Mouse (Mus musculus): ENCODE measurements around the gene Wdr1.

DNA sequence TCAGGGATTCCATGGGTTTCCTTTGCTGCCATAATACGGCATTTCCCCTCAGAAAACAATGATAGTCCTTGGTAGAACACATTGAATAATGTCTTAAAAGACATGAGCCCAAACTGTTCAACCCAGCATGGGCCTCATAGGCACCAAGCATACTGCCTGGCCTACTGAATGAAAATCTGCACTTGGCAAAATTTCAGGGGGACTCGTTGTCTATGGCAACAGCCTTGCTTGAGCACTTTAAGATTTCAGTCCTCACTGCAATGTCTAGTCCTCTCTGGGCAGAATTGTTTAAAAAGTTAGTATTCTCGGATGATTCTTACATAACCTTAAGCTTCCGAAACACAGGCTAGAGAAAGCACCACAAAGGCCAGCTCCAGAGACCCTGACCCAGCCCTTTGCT lies 25.2 kb downstream of the Wdr1 start:
- no peak for TF ChIP-seq CTCF (IDR thresholded peaks at IDR 0.05; ENCODE audit: extremely low read depth, insufficient read depth, low read length)
- no peak for TF ChIP-seq POLR2A (IDR thresholded peaks at IDR 0.05; ENCODE audit: extremely low read depth, insufficient read depth, low read length)

All from cortical plate, adult 2 months (tissue).